Mouse (Mus musculus): ENCODE data around the gene Ppp1r15a. TPM values are rescaled to one million over a fixed set of nuclear protein-coding genes. Genes with fewer than 3 reads are reported as not detected.

Gene Ppp1r15a
- polyA plus RNA-seq, 1 experiment from 2014 or later = 21.4 TPM

DNA sequence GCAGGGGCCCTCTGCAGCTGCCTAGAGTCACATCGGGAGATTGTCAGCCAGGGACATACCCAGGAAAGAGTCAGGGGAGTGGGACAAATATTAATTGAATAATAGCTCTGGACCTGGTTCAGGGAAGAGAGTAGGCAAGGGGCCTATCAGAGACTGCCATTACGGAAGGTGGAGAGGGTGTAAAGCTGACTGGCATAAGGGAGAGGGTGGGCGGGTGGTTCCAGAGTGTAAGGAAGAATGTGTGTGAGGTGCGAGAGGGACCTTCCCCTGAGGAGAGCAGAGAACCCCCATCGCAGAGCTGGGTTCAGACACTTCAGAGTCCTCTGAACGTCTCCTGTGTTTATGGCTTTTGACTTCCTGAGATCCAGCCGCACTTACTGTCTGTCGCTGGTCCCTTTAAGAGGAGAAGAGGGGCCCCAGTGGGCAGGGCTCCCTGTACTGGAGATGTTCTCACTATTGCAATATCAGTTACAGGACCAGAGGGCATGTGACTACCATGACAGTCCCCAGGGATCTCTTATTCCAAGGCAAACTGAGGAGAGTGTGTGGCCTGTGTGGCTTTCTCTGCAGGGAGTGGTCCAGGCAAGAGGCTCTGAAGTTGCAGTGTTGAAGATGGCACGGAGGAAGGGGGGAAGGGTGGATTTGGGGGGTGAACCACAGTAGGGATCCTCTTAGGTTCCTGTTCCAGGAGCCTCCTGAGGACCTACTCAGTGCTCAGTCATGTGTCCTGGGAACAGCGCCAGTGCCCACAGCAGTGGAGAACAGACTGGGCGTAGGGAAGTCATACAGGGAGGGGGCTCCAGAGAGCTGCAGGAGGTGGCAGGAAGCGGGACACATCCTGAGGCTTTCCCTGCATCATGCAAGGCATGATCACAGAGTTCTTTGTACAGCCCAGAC, 35.8 kb upstream of the Ppp1r15a start:
- H3K4me3 ChIP-seq (replicated peaks; ENCODE audit: low read depth, low read length) = no peak overlapping the region

GRCm38 (mm10) chr7:45560843-45561623, 35.0 kb upstream of the Ppp1r15a start:
- 15% methylated on average over 17 of the region's 17 CpGs for WGBS
- no peak for ATAC-seq (replicated peaks; ENCODE audit: low FRiP score, low read depth)
- DNase-seq (ENCODE audit: low spot score) = peak; percentile 83
- Histone ChIP-seq H3K27ac (no peak overlapping the region), H3K4me3 (replicated peaks; ENCODE audit: low read depth, low read length) (no peak overlapping the region), H3K9ac (ENCODE audit: low read depth, low read length) (no peak overlapping the region), H3K27me3 (ENCODE audit: insufficient read depth, low read length) (no peaks in the 10 kb centered on the region), H3K4me1 (replicated peaks; ENCODE audit: insufficient read depth, low read length) (peaks cover 8% of the 10 kb centered on the region; the same call in 1 of the 2 replicates), H3K4me2 (ENCODE audit: low read length) (peak overlapping the region; percentile 27; the same call in 1 of the 2 replicates), H3K9me3 (replicated peaks; ENCODE audit: low read length) (no peaks in the 10 kb centered on the region), H3K36me3 (ENCODE audit: insufficient read depth, low read length) (no peaks in the 10 kb centered on the region)
- peak; percentile 95 for TF ChIP-seq CTCF (IDR thresholded peaks at IDR 0.05; ENCODE audit: low read depth)

More for the DNA sequence above, 35.8 kb upstream of the Ppp1r15a start:
- H3K27me3 ChIP-seq (ENCODE audit: insufficient read depth, low read length) = no peaks in the 10 kb centered on the region
- H3K9ac ChIP-seq (ENCODE audit: low read depth, low read length) = 0 out of 2 replicates have a peak overlapping the region, but pooled peaks have one; percentile 1
- DNase-seq (ENCODE audit: low spot score) (peak; percentile 79), ATAC-seq (replicated peaks; ENCODE audit: low FRiP score, low read depth) (peak; percentile 31; the same call in 1 of the 2 replicates)
- no peaks in the 10 kb centered on the region for H3K36me3 ChIP-seq (ENCODE audit: insufficient read depth, low read length)
- peak overlapping the region; percentile 2; the same call in 1 of the 2 replicates for H3K4me2 ChIP-seq (ENCODE audit: low read length)
- no peaks in the 10 kb centered on the region for H3K9me3 ChIP-seq (replicated peaks; ENCODE audit: low read length)
- 28% methylated on average over 12 of the region's 12 CpGs for WGBS
- no peak for TF ChIP-seq CTCF (IDR thresholded peaks at IDR 0.05; ENCODE audit: low read depth)
- H3K27ac ChIP-seq = 0 out of 2 replicates have a peak overlapping the region, but pooled peaks have one; percentile 13
- peaks cover 8% of the 10 kb centered on the region; the same call in 1 of the 2 replicates for H3K4me1 ChIP-seq (replicated peaks; ENCODE audit: insufficient read depth, low read length)

DNA sequence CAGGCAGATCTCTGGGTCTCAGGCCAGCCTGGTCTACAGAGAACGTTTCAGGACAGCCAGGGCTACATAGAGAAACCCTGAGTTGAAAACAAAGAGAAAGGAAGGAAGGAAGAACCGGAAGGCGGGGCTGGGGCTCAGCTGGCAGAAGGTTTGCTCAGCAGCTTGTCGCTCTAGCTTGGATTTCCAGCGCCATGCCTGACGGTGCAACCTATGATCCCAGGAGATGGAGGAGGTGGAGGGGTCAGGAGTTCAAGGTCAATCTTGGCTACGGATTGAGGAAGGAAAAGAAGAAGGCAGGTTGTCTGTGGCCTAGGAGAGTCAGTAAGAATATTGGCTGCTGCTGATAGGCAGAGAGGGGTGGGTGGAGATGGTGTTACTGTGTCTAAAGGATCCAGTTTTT, 34.2 kb upstream of the Ppp1r15a start:
- ATAC-seq (replicated peaks; ENCODE audit: low FRiP score, low read depth) (no peak), DNase-seq (ENCODE audit: low spot score) (no peak)
- no peak overlapping the region for H3K4me3 ChIP-seq (replicated peaks; ENCODE audit: low read depth, low read length)
- H3K4me2 ChIP-seq (ENCODE audit: low read length) = no peak overlapping the region
- no peak overlapping the region for H3K9ac ChIP-seq (ENCODE audit: low read depth, low read length)
- peaks cover 8% of the 10 kb centered on the region; the same call in 1 of the 2 replicates for H3K4me1 ChIP-seq (replicated peaks; ENCODE audit: insufficient read depth, low read length)
- no peaks in the 10 kb centered on the region for H3K36me3 ChIP-seq (ENCODE audit: insufficient read depth, low read length)
- H3K27ac ChIP-seq = no peak overlapping the region
- TF ChIP-seq CTCF (IDR thresholded peaks at IDR 0.05; ENCODE audit: low read depth) = no peak
- no peaks in the 10 kb centered on the region for H3K27me3 ChIP-seq (ENCODE audit: insufficient read depth, low read length)
- WGBS = 80% methylated on average over 7 of the region's 7 CpGs
- H3K9me3 ChIP-seq (replicated peaks; ENCODE audit: low read length) = no peaks in the 10 kb centered on the region

- Histone ChIP-seq H3K27me3 (ENCODE audit: insufficient read depth, low read length) (no peaks in the 10 kb centered on the region), H3K27ac (no peak overlapping the region), H3K4me1 (replicated peaks; ENCODE audit: insufficient read depth, low read length) (peaks cover 8% of the 10 kb centered on the region; the same call in 1 of the 2 replicates), H3K9ac (ENCODE audit: low read depth, low read length) (no peak overlapping the region), H3K4me2 (ENCODE audit: low read length) (no peak overlapping the region), H3K4me3 (replicated peaks; ENCODE audit: low read depth, low read length) (no peak overlapping the region), H3K9me3 (replicated peaks; ENCODE audit: low read length) (no peaks in the 10 kb centered on the region), H3K36me3 (ENCODE audit: insufficient read depth, low read length) (no peaks in the 10 kb centered on the region)
- TF ChIP-seq CTCF (IDR thresholded peaks at IDR 0.05; ENCODE audit: low read depth) = no peak
- DNase-seq (ENCODE audit: low spot score) (no peak), ATAC-seq (replicated peaks; ENCODE audit: low FRiP score, low read depth) (no peak)
- WGBS = 46% methylated on average over 6 of the region's 6 CpGs
Measured at GRCm38 (mm10) chr7:45558907-45559306, 32.8 kb upstream of the Ppp1r15a start.

DNA sequence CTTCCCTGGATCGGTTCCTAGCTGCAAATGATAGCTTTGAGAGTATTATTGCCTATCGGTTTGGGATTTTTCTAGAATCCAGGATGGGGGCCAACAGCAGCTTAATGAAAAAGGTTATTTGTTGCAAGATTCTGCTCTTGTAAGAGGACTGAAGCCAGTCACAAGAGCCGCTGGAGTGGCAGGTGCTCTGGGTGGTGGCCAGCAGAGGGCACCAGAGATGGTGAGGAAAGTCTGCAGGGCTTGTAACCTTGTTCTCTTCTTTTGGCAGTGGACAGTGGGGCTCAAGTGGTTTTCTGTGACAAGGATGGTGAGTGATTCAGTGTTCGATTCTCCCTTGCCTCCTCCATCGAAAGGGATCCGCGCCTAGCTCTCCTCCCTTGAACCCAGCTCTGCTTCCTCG, 29.7 kb upstream of the Ppp1r15a start:
- DNase-seq (ENCODE audit: low spot score) = peak; percentile 86
- Histone ChIP-seq H3K27ac (no peak overlapping the region; the same call in 1 of the 2 replicates), H3K4me2 (ENCODE audit: low read length) (no peak overlapping the region), H3K4me1 (replicated peaks; ENCODE audit: insufficient read depth, low read length) (0 out of 2 replicates have a peak, but pooled peaks cover under 1% of the 10 kb centered on the region), H3K9me3 (replicated peaks; ENCODE audit: low read length) (no peaks in the 10 kb centered on the region), H3K9ac (ENCODE audit: low read depth, low read length) (no peak overlapping the region), H3K4me3 (replicated peaks; ENCODE audit: low read depth, low read length) (no peak overlapping the region), H3K27me3 (ENCODE audit: insufficient read depth, low read length) (no peaks in the 10 kb centered on the region), H3K36me3 (ENCODE audit: insufficient read depth, low read length) (no peaks in the 10 kb centered on the region)
- ATAC-seq (replicated peaks; ENCODE audit: low FRiP score, low read depth) = no peak
- TF ChIP-seq CTCF (IDR thresholded peaks at IDR 0.05; ENCODE audit: low read depth) = peak; percentile 89
- 22% methylated on average over 8 of the region's 8 CpGs for WGBS

DNA sequence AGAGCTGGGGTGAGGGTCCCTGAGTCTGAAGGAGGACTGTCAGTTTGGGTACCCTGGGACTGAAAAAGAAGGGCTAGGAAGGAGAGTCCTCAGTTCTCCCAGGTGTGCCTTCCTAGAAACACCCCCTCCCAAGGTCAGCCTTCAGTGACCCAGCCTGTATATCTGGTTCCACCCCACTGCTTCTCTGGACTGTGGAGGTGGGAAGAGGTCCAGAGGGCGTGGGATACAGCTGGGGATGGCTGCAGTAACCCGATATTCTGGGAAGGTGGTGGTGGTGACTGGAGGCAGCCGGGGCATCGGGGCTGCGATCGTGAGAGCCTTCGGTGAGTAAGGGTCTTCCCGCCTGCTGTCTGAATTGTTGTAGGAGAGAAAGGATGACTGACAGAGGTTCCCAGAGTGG, 28.7 kb upstream of the Ppp1r15a start, which contains the start of gene Hsd17b14:
Gene Hsd17b14 (plus strand): TSS at position 150 of the 400 bp plus-strand sequence.
- Histone ChIP-seq H3K4me3 (replicated peaks; ENCODE audit: low read depth, low read length) (no peak within 1 kb of the TSS), H3K9me3 (replicated peaks; ENCODE audit: low read length) (no peaks in the 10 kb centered on the region), H3K36me3 (ENCODE audit: insufficient read depth, low read length) (no peaks in the 10 kb centered on the region), H3K9ac (ENCODE audit: low read depth, low read length) (no peak within 1 kb of the TSS), H3K27ac (peak within 1 kb of the TSS; percentile 36), H3K27me3 (ENCODE audit: insufficient read depth, low read length) (no peaks in the 10 kb centered on the region), H3K4me2 (ENCODE audit: low read length) (no peak within 1 kb of the TSS), H3K4me1 (replicated peaks; ENCODE audit: insufficient read depth, low read length) (no peaks in the 10 kb centered on the region)
- 8% methylated on average over 8 of the region's 8 CpGs for WGBS
- ATAC-seq (replicated peaks; ENCODE audit: low FRiP score, low read depth) = peak; percentile 69
- DNase-seq (ENCODE audit: low spot score) = peak; percentile 43
- no peak for TF ChIP-seq CTCF (IDR thresholded peaks at IDR 0.05; ENCODE audit: low read depth)

Data from kidney, postnatal 0 days (tissue).